ENCODE assay signal across 24 mouse cellular contexts in the genomic region with DNA sequence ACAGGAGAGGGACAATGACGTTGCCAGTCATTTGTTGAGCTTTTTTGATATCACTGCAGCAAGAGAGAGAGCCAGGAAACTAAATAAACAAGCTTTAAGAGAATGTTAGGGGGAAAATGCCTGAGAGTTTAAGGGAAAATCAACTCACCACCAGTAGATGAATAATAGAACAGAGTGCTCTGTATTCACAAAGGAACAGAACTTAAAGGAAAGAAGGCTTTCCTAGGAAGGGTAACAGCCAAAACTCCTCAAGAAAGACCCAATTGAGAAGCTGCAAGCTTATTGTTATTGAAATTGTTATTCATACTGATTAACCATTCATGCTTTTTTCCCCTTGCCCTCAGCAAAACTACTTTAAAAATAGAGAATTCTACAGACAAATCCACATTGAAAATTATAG. TPM values are rescaled to one million over a fixed set of nuclear protein-coding genes. Genes with fewer than 3 reads are reported as not detected.
"Had no signal": no experiment of that assay in that cellular context is flagged by ENCODE, and none has a peak within 500 bp of the region (broad histone marks: within the 10 kb centered on the region; RNA-seq: fewer than 3 reads in every experiment).

No protein-coding gene starts in this region.

- H3K4me2 ChIP-seq: lung, embryonic 15.5 days; midbrain, embryonic 11.5 days; midbrain, embryonic 13.5 days; midbrain, embryonic 15.5 days; neural tube, embryonic 12.5 days; stomach, embryonic 15.5 days had no signal

- H3K9me3 ChIP-seq: lung, embryonic 15.5 days; midbrain, embryonic 13.5 days; midbrain, embryonic 15.5 days; neural tube, embryonic 12.5 days; stomach, embryonic 15.5 days had no signal

- H3K9ac ChIP-seq: liver, postnatal 0 days; lung, embryonic 15.5 days; midbrain, embryonic 13.5 days; midbrain, embryonic 15.5 days; neural tube, embryonic 12.5 days; stomach, embryonic 15.5 days had no signal

- H3K4me3 ChIP-seq: lung, embryonic 15.5 days; megakaryocyte, embryonic 14.5 days; midbrain, embryonic 13.5 days; midbrain, embryonic 15.5 days; neural tube, embryonic 12.5 days; stomach, embryonic 15.5 days had no signal

- H3K36me3 ChIP-seq: lung, embryonic 15.5 days; midbrain, embryonic 13.5 days; midbrain, embryonic 15.5 days; neural tube, embryonic 12.5 days; stomach, embryonic 15.5 days had no signal

- H3K27me3 ChIP-seq: lung, embryonic 15.5 days; megakaryocyte, embryonic 14.5 days; midbrain, embryonic 13.5 days; midbrain, embryonic 15.5 days; neural tube, embryonic 12.5 days; stomach, embryonic 15.5 days had no signal

- DNase-seq: liver, postnatal 0 days; lung, adult 2 months; lung, postnatal 14 days; lung, postnatal 36 days; right cerebral cortex, postnatal 14 days; thymus, adult 2 months; thymus, postnatal 25 days; thymus, postnatal 4 days had no signal

- H3K4me1 ChIP-seq: lung, embryonic 15.5 days; megakaryocyte, embryonic 14.5 days; midbrain, embryonic 15.5 days; neural tube, embryonic 12.5 days; stomach, embryonic 15.5 days had no signal

- H3K27ac ChIP-seq: lung, embryonic 15.5 days; macrophage; midbrain, embryonic 13.5 days; midbrain, embryonic 15.5 days; neural tube, embryonic 12.5 days; stomach, embryonic 15.5 days; stomach, postnatal 0 days had no signal

- ATAC-seq: liver, postnatal 0 days; lung, postnatal 0 days; midbrain, embryonic 13.5 days; midbrain, embryonic 15.5 days had no signal

RNA-seq across cellular contexts. Expression of gene Tmprss15, which starts 18.6 kb away (rescaled TPM):
- total RNA-seq: megakaryocyte progenitor cell, adult 5-6 weeks; monocyte, adult 5-6 weeks; neutrophil, adult 5-6 weeks had no signal
- polyA plus RNA-seq: liver, postnatal 0 days; lung, adult 2 months; lung, embryonic 15.5 days; lung, postnatal 0 days; macrophage; midbrain, embryonic 13.5 days; midbrain, embryonic 15.5 days; neural tube, embryonic 12.5 days; neural tube, embryonic 14.5 days; spleen, adult 2 months; urinary bladder, adult 2 months had no signal
